Mouse (Mus musculus) liver, adult 2 months (tissue): ENCODE data around the gene Tmem128.
A peak's percentile ranks its signal among the peaks of the same experiment; 100 is the strongest.

Experiments used
- CTCF ChIP-seq: fragments of 200-500 bp; IDR thresholded peaks from 2 replicates; pipeline ENCODE4 v1.5.1; 2011; ENCODE audit warnings: low read depth, low read length, control low read depth
- POLR2A ChIP-seq: fragments of 200-500 bp; IDR thresholded peaks from 2 replicates; pipeline ENCODE4 v1.6.1; 2011; ENCODE audit warnings: low read length, control low read depth; ENCODE audit not compliant: insufficient read depth; ENCODE audit errors: extremely low read depth

GRCm38 (mm10) chr5:38308873-38309272 lies 48.9 kb downstream of the Tmem128 start:
- TF ChIP-seq POLR2A (no peak), CTCF (peak; percentile 63)
